20 mouse cellular contexts compared by ENCODE assay signal in the genomic region with DNA sequence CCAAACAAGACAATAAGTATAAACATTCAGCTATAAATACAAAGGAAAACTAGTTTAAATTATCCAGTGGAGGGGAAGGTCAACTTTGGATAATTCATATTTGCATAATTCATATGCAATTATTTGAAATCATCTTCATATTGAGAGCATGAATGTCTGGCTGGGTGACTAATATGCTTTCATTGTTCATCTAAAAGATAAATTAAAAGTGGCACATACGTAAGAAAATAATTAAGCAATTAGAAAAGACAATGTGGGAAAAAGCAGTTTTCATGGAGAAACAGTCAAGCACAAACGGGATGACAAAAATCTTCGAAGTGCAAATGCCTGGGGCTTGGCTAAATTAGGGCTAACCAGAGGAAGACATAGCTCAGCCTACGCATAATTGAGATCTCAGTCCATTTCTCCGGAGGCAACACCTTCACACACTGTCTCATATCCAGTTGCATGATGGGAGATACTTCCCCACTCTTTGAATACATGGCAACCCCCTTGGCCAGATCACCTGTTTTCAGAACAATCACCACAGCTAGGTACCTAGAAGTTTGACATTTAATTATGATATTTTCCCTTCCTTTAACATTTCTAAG. TPM values are rescaled to one million over a fixed set of nuclear protein-coding genes. Genes with fewer than 3 reads are reported as not detected.
DNase-seq lines count a peak whose midpoint lies in the region; ATAC-seq and TF ChIP-seq lines count a peak whose summit lies in the region.
"Had no signal": no experiment of that assay in that cellular context is flagged by ENCODE, and none has a peak within 500 bp of the region (broad histone marks: within the 10 kb centered on the region; RNA-seq: fewer than 3 reads in every experiment).

No protein-coding gene starts in this region.

- peaks cover 18% of the 10 kb centered on the region for H3K4me1 ChIP-seq in midbrain, embryonic 11.5 days (ENCODE audit: control insufficient read depth, insufficient read depth, low read length)
- peaks cover 22% of the 10 kb centered on the region for H3K4me1 ChIP-seq in midbrain, embryonic 13.5 days (replicated peaks)

- intact Hi-C loops in heart, postnatal 10 days (cut with DNase I), result no loop called here

- no peaks in the 10 kb centered on the region; the same call in 1 of the 2 replicates for H3K36me3 ChIP-seq in midbrain, embryonic 11.5 days (ENCODE audit: control insufficient read depth, insufficient read depth, low read length)
- H3K36me3 ChIP-seq in midbrain, embryonic 13.5 days, result 0 out of 2 replicates have a peak, but pooled peaks cover 4% of the 10 kb centered on the region
- H3K36me3 ChIP-seq: embryonic facial prominence, embryonic 15.5 days; forebrain, embryonic 15.5 days; G1E had no signal

- no peak overlapping the region for H3K27ac ChIP-seq in midbrain, embryonic 11.5 days (ENCODE audit: low read depth, low read length)
- no peak overlapping the region for H3K27ac ChIP-seq in midbrain, embryonic 13.5 days

- TF ChIP-seq POLR2A in brain, embryonic 14.5 days (IDR thresholded peaks at IDR 0.05; ENCODE audit: borderline replicate concordance, extremely low read depth, insufficient read depth, insufficient read length, poor library complexity, severe bottlenecking), result no peak

- no peaks in the 10 kb centered on the region for H3K27me3 ChIP-seq in midbrain, embryonic 11.5 days (ENCODE audit: control insufficient read depth, insufficient read depth, low read length)
- H3K27me3 ChIP-seq in midbrain, embryonic 13.5 days, result no peaks in the 10 kb centered on the region
- H3K27me3 ChIP-seq: embryonic facial prominence, embryonic 15.5 days; forebrain, embryonic 15.5 days; heart, embryonic 13.5 days had no signal

- no peaks in the 10 kb centered on the region for H3K9me3 ChIP-seq in midbrain, embryonic 11.5 days (ENCODE audit: control insufficient read depth, low read length)
- H3K9me3 ChIP-seq in midbrain, embryonic 13.5 days, result no peaks in the 10 kb centered on the region
- H3K9me3 ChIP-seq: embryonic facial prominence, embryonic 15.5 days; forebrain, embryonic 15.5 days; G1E; heart, embryonic 13.5 days had no signal

- ATAC-seq in midbrain, embryonic 11.5 days (ENCODE audit: low FRiP score), result peak; percentile 40; the same call in 1 of the 2 replicates
- no peak for ATAC-seq in midbrain, embryonic 13.5 days
- ATAC-seq: CD4-positive, CD25-positive, alpha-beta regulatory T cell, adult 4 months; inflammation-experienced regulatory T-cells, adult 6 months; intestine, postnatal 0 days had no signal

- WGBS in midbrain, embryonic 11.5 days, result 82% methylated on average over 5 of the region's 5 CpGs
- WGBS in midbrain, embryonic 13.5 days, result 67% methylated on average over 5 of the region's 5 CpGs

- no peak overlapping the region for H3K4me3 ChIP-seq in midbrain, embryonic 11.5 days (ENCODE audit: low read depth, low read length)
- no peak overlapping the region for H3K4me3 ChIP-seq in midbrain, embryonic 13.5 days (replicated peaks)
- H3K4me3 ChIP-seq: embryonic facial prominence, embryonic 15.5 days; forebrain, embryonic 15.5 days; heart, embryonic 13.5 days had no signal

- no peak overlapping the region for H3K9ac ChIP-seq in midbrain, embryonic 11.5 days (ENCODE audit: low read length)
- H3K9ac ChIP-seq in midbrain, embryonic 13.5 days (replicated peaks), result no peak overlapping the region
- H3K9ac ChIP-seq: embryonic facial prominence, embryonic 15.5 days; forebrain, embryonic 15.5 days; heart, embryonic 13.5 days had no signal

- no peak overlapping the region for H3K4me2 ChIP-seq in midbrain, embryonic 11.5 days
- H3K4me2 ChIP-seq in midbrain, embryonic 13.5 days (replicated peaks), result no peak overlapping the region
- H3K4me2 ChIP-seq: forebrain, embryonic 15.5 days had no signal

- peak; percentile 18 for DNase-seq in heart, adult 11 months
- DNase-seq in heart, postnatal 10 days, result no peak
- peak; percentile 53 for DNase-seq in midbrain, embryonic 11.5 days (ENCODE audit: low spot score, missing footprints)
- peak; percentile 22 for DNase-seq in brain, embryonic 14.5 days (ENCODE audit: low read depth)
- peak; percentile 41 for DNase-seq in retina, embryonic 14.5 days (ENCODE audit: low spot score)
- DNase-seq in spleen, adult 18-20 months, result no peak
- no peak for DNase-seq in c-Kit-positive CD71-positive TER-119-positive erythroid progenitor cells, embryonic 14.5 days (ENCODE audit: low spot score)
- DNase-seq: adrenal gland, postnatal 10 days; cerebellum, adult 2 months; cerebellum, postnatal 14 days; gastrocnemius, postnatal 25 days; heart, postnatal 4 days had no signal

- TF ChIP-seq CTCF in brain, embryonic 14.5 days (IDR thresholded peaks at IDR 0.05; ENCODE audit: borderline replicate concordance, extremely low read depth, insufficient read depth, insufficient read length), result no peak

RNA-seq across cellular contexts. Expression of a gene that starts 16.6 kb away (rescaled TPM):
- total RNA-seq in heart, postnatal 10 days (2021), result 10 to 100 TPM; 16.5 to 17.6 TPM
- polyA plus RNA-seq in midbrain, embryonic 11.5 days (2014; fragmentation: Nextera tagmentation; extraction: Ambion mirVana), result 54.2 and 62.9 TPM in 2 replicates
- polyA plus RNA-seq in midbrain, embryonic 13.5 days (2015; fragmentation: Nextera tagmentation; extraction: Ambion mirVana), result 38.5 and 44.4 TPM in 2 replicates
- 18.5 and 22.8 TPM in 2 replicates for polyA plus RNA-seq in brain, embryonic 14.5 days (2012; rRNA removed)
- polyA plus RNA-seq: G1E had no signal

Comparison
In these comparisons a context has a peak if more than half of its experiments do, and no peak if none do; other contexts are left out.
1. DNase-seq: peak in heart, adult 11 months (single experiment), midbrain, embryonic 11.5 days (single experiment), brain, embryonic 14.5 days (single experiment) and retina, embryonic 14.5 days (single experiment); none in heart, postnatal 10 days (0 of 2), spleen, adult 18-20 months (0 of 2) and c-Kit-positive CD71-positive TER-119-positive erythroid progenitor cells, embryonic 14.5 days (single experiment).